Mouse (Mus musculus) adrenal gland, adult 8-10 months (tissue): ENCODE measurements around the gene Naa35. TPM values are rescaled to one million over a fixed set of nuclear protein-coding genes. Genes with fewer than 3 reads are reported as not detected.
"Not testable (repeated sequence)": the region's sequence is repeated elsewhere in the genome, so short reads cannot be mapped to it uniquely, and the experiment has no call there.

ENCODE experiments used
- DNase-seq: peaks from one replicate; pipeline ENCODE4 v3.0.0; 2022
- total RNA-seq, 4 experiments: library from RNA; stranded (reverse); gene quantifications; 2 replicates each; pipeline ENCODE4 v1.2.4; 2022

The Naa35 gene
- total RNA-seq, 4 experiments from 2014 or later, result 58.4 to 99.0 (median 93.4) TPM

- DNase-seq, result peak; percentile 31
Measured at GRCm38 (mm10) chr13:59584481-59584880, 578 bp upstream of the Naa35 start.

- DNase-seq, result peak; percentile 17
Measured at GRCm38 (mm10) chr13:59585648-59586005, 568 bp downstream of the Naa35 start.

- DNase-seq, result no peak
Measured at GRCm38 (mm10) chr13:59587201-59587600, 2.1 kb downstream of the Naa35 start.

GRCm38 (mm10) chr13:59589672-59590071 is 4.6 kb downstream of the Naa35 start:
- DNase-seq, result no peak

GRCm38 (mm10) chr13:59590691-59591090 is 5.6 kb downstream of the Naa35 start:
- no peak for DNase-seq

GRCm38 (mm10) chr13:59592058-59592457 is 7.0 kb downstream of the Naa35 start:
- DNase-seq, result not testable (repeated sequence)

GRCm38 (mm10) chr13:59592630-59593029 is 7.6 kb downstream of the Naa35 start:
- DNase-seq, result no peak

GRCm38 (mm10) chr13:59603096-59603495 is 18.0 kb downstream of the Naa35 start:
- no peak for DNase-seq

- DNase-seq, result no peak
Measured at GRCm38 (mm10) chr13:59604511-59604910, 19.5 kb downstream of the Naa35 start.

GRCm38 (mm10) chr13:59605221-59605922 is 20.3 kb downstream of the Naa35 start:
- DNase-seq, result no peak

GRCm38 (mm10) chr13:59609885-59610284 is 24.8 kb downstream of the Naa35 start:
- DNase-seq, result no peak

- no peak for DNase-seq
Measured at GRCm38 (mm10) chr13:59610437-59610836, 25.4 kb downstream of the Naa35 start.

GRCm38 (mm10) chr13:59613868-59614267 is 28.8 kb downstream of the Naa35 start:
- no peak for DNase-seq

GRCm38 (mm10) chr13:59615152-59615551 is 30.1 kb downstream of the Naa35 start:
- no peak for DNase-seq

GRCm38 (mm10) chr13:59615554-59615953 is 30.5 kb downstream of the Naa35 start:
- no peak for DNase-seq

- DNase-seq, result no peak
Measured at GRCm38 (mm10) chr13:59618463-59618862, 33.4 kb downstream of the Naa35 start.

GRCm38 (mm10) chr13:59621643-59622489 is 36.8 kb downstream of the Naa35 start:
- no peak for DNase-seq

- DNase-seq, result no peak
Measured at GRCm38 (mm10) chr13:59624389-59624788, 39.3 kb downstream of the Naa35 start.

GRCm38 (mm10) chr13:59624903-59625302 is 39.8 kb downstream of the Naa35 start:
- DNase-seq, result no peak

- DNase-seq, result no peak
Measured at GRCm38 (mm10) chr13:59626739-59627138, 41.7 kb downstream of the Naa35 start.

GRCm38 (mm10) chr13:59634637-59635036 is 49.6 kb downstream of the Naa35 start:
- DNase-seq, result no peak

- DNase-seq, result no peak
Measured at GRCm38 (mm10) chr13:59637800-59638199, 52.7 kb downstream of the Naa35 start.

GRCm38 (mm10) chr13:59639368-59640177 is 54.5 kb downstream of the Naa35 start:
- no peak for DNase-seq
